Mouse (Mus musculus): Measurements from ENCODE around the gene Pank1.

GRCm38 (mm10) chr19:34805071-34805470 is 74.2 kb downstream of the Pank1 start:
- TF ChIP-seq POLR2A (IDR thresholded peaks at IDR 0.05; ENCODE audit: low read depth, low read length), result no peak
- TF ChIP-seq MAZ (IDR thresholded peaks at IDR 0.05; ENCODE audit: low read depth, low read length), result no peak
- no peak for TF ChIP-seq MYC (IDR thresholded peaks at IDR 0.05; ENCODE audit: low read depth, low read length)
- TF ChIP-seq RAD21 (IDR thresholded peaks at IDR 0.05; ENCODE audit: low read depth, low read length), result no peak
- TF ChIP-seq E2F4 (IDR thresholded peaks at IDR 0.05; ENCODE audit: insufficient replicate concordance, low read depth, low read length), result no peak
- TF ChIP-seq CTCF (conservative IDR thresholded peaks at IDR 0.05 in 1 of 2, IDR thresholded peaks at IDR 0.05 in 1 of 2; ENCODE audit: low read depth in 2 of 2, low read length in 2 of 2), result no peak
- TF ChIP-seq POLR2AphosphoS2 (IDR thresholded peaks at IDR 0.05; ENCODE audit: low read depth, low read length), result no peak
- no peak for TF ChIP-seq MAX (IDR thresholded peaks at IDR 0.05; ENCODE audit: low read length)
- TF ChIP-seq SIN3A (IDR thresholded peaks at IDR 0.05; ENCODE audit: low read length), result no peak
- no peak for TF ChIP-seq ZNF384 (IDR thresholded peaks at IDR 0.05; ENCODE audit: low read depth, low read length)
- no peak for TF ChIP-seq CHD1 (IDR thresholded peaks at IDR 0.05; ENCODE audit: low read depth, low read length)
- TF ChIP-seq TBP (conservative IDR thresholded peaks at IDR 0.05; ENCODE audit: low read depth, low read length), result no peak

Data from CH12.LX (cell line).